Mouse (Mus musculus) myocyte (in vitro differentiated cells): ENCODE results near the gene Cirbp.

Experiments
- CEBPB ChIP-seq: IDR thresholded peaks from 2 replicates; pipeline ENCODE4 v1.6.1; 2011; ENCODE audit warnings: mild to moderate bottlenecking, moderate library complexity; ENCODE audit not compliant: poor library complexity, insufficient read depth, severe bottlenecking
- E2F4 ChIP-seq: IDR thresholded peaks from one replicate; pipeline ENCODE4 v1.6.1; 2011; ENCODE audit warnings: mild to moderate bottlenecking, control low read depth, moderate library complexity; ENCODE audit not compliant: insufficient read depth
- MAX ChIP-seq: IDR thresholded peaks from one replicate; pipeline ENCODE4 v1.6.1; 2011; ENCODE audit warnings: low read depth, mild to moderate bottlenecking, control low read depth
- MYOD1 ChIP-seq, 3 experiments: IDR thresholded peaks; one replicate each; pipeline ENCODE4 v1.6.1; 2011; ENCODE audit warnings: control low read depth in 2 of 3, low read depth in 2 of 3, mild to moderate bottlenecking in 2 of 3, moderate library complexity in 1 of 3; ENCODE audit not compliant: insufficient read length in 2 of 3, control insufficient read depth in 1 of 3
- MYOG ChIP-seq, 3 experiments: IDR thresholded peaks; one replicate each; pipeline ENCODE4 v1.6.1; 2011; ENCODE audit warnings: control low read depth in 2 of 3, low read depth in 2 of 3, mild to moderate bottlenecking in 2 of 3; ENCODE audit not compliant: insufficient read length in 2 of 3, control insufficient read depth in 1 of 3, insufficient read depth in 1 of 3
- POLR2A ChIP-seq: IDR thresholded peaks from one replicate; pipeline ENCODE4 v1.6.1; 2011; ENCODE audit warnings: low read depth, mild to moderate bottlenecking, control low read depth, moderate library complexity; ENCODE audit not compliant: insufficient read length
- POLR2AphosphoS2 ChIP-seq: IDR thresholded peaks from one replicate; pipeline ENCODE4 v1.6.1; 2011; ENCODE audit warnings: low read depth, control low read depth; ENCODE audit not compliant: insufficient read length
- REST ChIP-seq: IDR thresholded peaks from one replicate; pipeline ENCODE4 v1.6.1; 2011; ENCODE audit warnings: mild to moderate bottlenecking, control low read depth, moderate library complexity; ENCODE audit not compliant: insufficient read depth, insufficient read length
- SRF ChIP-seq: IDR thresholded peaks from one replicate; pipeline ENCODE4 v1.6.1; 2011; ENCODE audit warnings: low read depth; ENCODE audit not compliant: control insufficient read depth, insufficient read length
- TCF12 ChIP-seq: IDR thresholded peaks from one replicate; pipeline ENCODE4 v1.6.1; 2011; ENCODE audit warnings: mild to moderate bottlenecking, control low read depth; ENCODE audit not compliant: poor library complexity, insufficient read depth, severe bottlenecking
- USF1 ChIP-seq: IDR thresholded peaks from one replicate; pipeline ENCODE4 v1.6.1; 2011; ENCODE audit warnings: low read depth, mild to moderate bottlenecking, control low read depth, moderate library complexity

DNA sequence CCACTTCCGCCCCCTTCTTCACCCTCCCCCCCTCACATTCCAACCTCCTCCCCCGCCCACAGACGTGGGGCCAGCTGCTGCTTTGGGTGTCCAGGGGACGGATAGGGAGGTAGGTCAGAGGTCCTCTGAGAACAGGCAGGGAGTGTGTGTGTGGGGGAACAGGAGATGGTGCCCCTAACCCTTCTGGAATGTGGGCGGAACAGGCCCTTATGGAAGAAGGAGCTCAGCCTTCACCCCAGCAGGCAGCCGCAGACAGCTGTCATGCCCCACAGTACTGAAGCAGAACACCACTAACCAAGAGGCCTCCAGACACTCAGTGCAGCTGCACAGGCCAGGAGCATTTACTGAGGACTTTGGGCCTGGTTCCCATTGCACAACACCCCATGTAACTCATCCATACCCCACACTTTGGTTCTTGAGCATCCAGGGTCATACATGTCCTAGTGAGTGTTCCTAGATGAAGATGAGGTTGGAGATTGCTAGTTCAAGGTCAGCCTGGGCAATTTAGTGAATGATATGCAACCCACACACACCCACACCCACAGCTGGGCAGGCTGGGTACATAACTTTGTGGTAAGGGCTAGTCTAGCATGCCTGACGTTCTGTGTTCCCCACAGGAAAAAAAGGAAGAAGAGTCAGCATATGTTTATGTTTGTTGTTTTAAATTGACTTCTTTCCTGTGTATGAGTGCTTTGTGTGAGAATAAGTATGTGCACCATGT lies 4.1 kb upstream of the Cirbp start:
- TF ChIP-seq USF1 (no peak), MAX (no peak), REST (no peak), MYOD1 (IDR thresholded peaks at IDR 0.05; ENCODE audit: control insufficient read depth in 1 of 3, insufficient read length in 2 of 3, low read depth in 2 of 3) (peak; percentile 51 to 97 (median 92)), POLR2A (peak; percentile 49), MYOG (IDR thresholded peaks at IDR 0.05; ENCODE audit: control insufficient read depth in 1 of 3, insufficient read depth in 1 of 3, insufficient read length in 2 of 3, low read depth in 2 of 3) (peak; percentile 98 to 99 (median 98)), SRF (peak; percentile 85), E2F4 (no peak), TCF12 (peak; percentile 89), POLR2AphosphoS2 (no peak), CEBPB (peak; percentile 94)
